Mouse (Mus musculus): ENCODE data around the gene Gmds. TPM values are rescaled to one million over a fixed set of nuclear protein-coding genes. Genes with fewer than 3 reads are reported as not detected.

Gene Gmds
- total RNA-seq (2014; rRNA removed) = 3.5 and 6.9 TPM in 2 replicates
- 3.2 and 3.3 TPM in 2 replicates for polyA plus RNA-seq (2012; rRNA removed)

DNA sequence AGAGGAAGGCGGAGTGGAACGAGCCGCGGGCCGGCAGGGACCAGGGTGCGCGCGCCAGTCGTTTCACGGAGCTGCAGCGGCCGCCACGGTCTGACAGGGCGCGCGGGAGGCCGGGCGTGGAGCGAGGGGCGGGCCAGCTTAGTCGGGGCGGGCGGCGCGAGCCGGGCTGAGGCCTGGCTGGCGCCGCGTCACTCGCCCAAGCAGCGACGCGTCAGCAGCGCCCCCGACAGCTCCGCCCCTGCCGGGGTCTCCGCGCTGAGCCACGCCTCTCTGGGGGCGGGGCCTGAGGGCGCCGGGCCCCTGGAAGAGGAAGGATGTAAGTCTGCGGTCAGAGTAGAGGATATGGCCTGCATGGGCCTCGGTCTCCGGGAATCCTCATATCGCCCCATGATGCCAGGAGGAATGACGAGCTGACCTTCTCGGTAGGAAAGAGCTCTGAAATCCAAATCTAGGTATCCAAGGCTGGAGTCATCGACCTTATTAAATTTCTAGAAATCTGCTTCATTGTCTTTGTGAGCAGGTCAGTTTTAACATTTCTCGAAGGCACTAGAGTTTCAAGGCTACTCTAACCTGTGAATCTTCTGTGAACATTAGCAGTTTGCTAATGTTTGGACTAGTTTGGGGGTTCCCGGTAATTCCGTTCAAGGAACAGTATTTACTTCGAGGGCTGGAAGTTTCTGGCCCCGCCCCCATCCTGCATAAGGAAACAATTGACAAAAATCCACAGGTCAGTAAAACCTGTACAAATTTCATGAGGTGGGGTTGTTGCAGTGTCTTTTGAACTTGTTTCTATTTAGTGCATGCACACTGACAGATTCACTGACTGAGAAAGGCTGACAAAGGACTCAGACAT, at the start of gene Gmds:
Gmds (minus strand) TSS at position 228 of the 853 bp plus-strand sequence.
- Histone ChIP-seq H3K4me3 (ENCODE audit: insufficient read depth, low read depth, low read length) (peak within 1 kb of the TSS; percentile 94), H3K4me1 (ENCODE audit: control insufficient read depth, insufficient read depth, low read length) (peaks cover 7% of the 10 kb centered on the region; the same call in 1 of the 2 replicates), H3K27ac (replicated peaks; ENCODE audit: insufficient read depth, low read depth, low read length) (peak within 1 kb of the TSS; percentile 3; the same call in 1 of the 2 replicates), H3K9ac (ENCODE audit: low read depth, low read length) (peak within 1 kb of the TSS; percentile 84), H3K27me3 (ENCODE audit: control insufficient read depth, insufficient read depth, low read length) (no peaks in the 10 kb centered on the region; the same call in 1 of the 2 replicates), H3K36me3 (ENCODE audit: control insufficient read depth, insufficient read depth, low read length) (no peaks in the 10 kb centered on the region), H3K79me2 (ENCODE audit: control insufficient read depth, insufficient read depth, low read length) (peaks cover 3% of the 10 kb centered on the region; the same call in 1 of the 2 replicates)
- WGBS = 2% methylated on average over 51 of the region's 55 CpGs
- TF ChIP-seq CTCF (IDR thresholded peaks at IDR 0.05; ENCODE audit: low read depth, low read length) (no peak), POLR2A (IDR thresholded peaks at IDR 0.05; ENCODE audit: extremely low read depth, insufficient read depth, low read length) (0 out of 2 replicates have a peak, but pooled peaks have one; percentile 43)
- DNase-seq (ENCODE audit: extremely low read depth, low read depth, low spot score) = peak; percentile 61

DNA sequence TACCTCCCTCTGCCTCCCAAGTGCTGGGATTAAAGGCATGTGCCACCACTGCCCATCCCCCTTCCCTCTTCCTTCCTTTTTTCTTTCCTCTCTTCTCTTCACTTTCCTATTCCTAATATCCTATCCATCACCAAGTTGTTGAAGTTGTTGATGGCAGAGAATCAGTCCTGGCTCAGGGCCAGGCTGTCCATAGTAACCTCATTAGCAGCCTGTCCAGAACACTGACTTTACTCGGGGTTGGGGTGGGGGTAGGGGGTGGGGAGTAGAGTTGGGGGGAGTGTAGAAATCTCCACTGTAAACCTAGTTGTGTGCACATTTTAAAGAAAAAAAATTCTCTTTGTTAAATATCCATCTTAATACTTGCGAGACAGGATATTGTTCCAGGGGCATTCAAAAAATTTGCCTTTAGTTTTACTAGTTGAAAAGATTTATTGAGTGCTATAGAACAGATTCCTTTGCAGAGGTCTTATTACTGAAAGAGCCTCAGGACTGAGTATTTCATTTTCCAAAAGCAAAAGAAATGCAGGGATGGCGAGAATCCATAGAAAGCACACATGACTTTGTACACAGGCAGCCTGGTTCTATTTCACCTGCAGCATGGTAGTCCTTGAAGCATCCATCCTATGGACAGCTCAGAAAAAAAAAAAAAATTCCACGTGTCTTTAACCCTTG, 47.0 kb upstream of the Gmds start:
- DNase-seq (ENCODE audit: extremely low read depth, low read depth, low spot score) = no peak
- Histone ChIP-seq H3K36me3 (ENCODE audit: control insufficient read depth, insufficient read depth, low read length) (no peaks in the 10 kb centered on the region), H3K4me3 (ENCODE audit: insufficient read depth, low read depth, low read length) (no peak overlapping the region), H3K4me1 (ENCODE audit: control insufficient read depth, insufficient read depth, low read length) (no peaks in the 10 kb centered on the region), H3K27ac (replicated peaks; ENCODE audit: insufficient read depth, low read depth, low read length) (no peak overlapping the region), H3K9ac (ENCODE audit: low read depth, low read length) (no peak overlapping the region), H3K79me2 (ENCODE audit: control insufficient read depth, insufficient read depth, low read length) (no peaks in the 10 kb centered on the region), H3K27me3 (ENCODE audit: control insufficient read depth, insufficient read depth, low read length) (no peaks in the 10 kb centered on the region)
- TF ChIP-seq CTCF (IDR thresholded peaks at IDR 0.05; ENCODE audit: low read depth, low read length) (no peak), POLR2A (IDR thresholded peaks at IDR 0.05; ENCODE audit: extremely low read depth, insufficient read depth, low read length) (no peak)
- WGBS = 78% methylated on average over 4 of the region's 4 CpGs

DNA sequence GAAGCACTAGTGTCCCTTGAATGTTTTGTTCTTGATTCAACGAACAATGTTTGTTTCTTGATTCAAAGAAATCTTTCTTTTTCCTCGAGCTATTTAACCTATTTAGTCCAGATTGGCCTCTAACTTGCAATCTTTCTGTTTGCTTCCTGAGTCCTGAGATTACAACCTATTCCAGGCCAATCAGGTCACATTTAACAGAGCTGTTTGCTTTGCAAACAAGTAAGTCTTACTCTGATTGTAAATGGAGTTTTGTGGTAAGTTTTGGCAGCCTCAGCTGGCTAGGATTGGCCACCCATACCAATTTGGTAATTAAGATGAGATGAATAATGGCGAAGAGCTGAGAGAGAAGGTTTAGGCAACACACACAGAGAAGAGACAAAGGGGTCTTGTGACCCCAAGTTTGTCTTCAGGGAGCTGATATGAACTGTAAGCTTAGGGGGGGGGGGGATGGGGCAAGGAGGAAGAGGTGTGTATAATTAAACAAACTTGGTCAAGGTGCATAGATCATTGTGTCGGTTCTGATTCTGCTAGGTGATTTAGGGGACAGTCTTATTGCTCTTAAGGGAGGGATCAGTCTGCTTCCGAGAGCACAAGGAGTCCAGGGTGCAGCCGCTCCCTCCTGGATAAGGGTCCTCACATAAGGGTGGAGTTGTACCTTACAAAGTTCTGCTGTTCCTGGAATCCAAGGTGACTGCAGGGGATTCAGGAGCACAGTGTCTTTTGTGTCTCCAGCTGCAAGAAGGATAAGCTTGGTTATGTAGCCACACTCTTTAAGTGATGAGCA, 43.9 kb upstream of the Gmds start:
- Histone ChIP-seq H3K27me3 (ENCODE audit: control insufficient read depth, insufficient read depth, low read length) (no peaks in the 10 kb centered on the region), H3K4me3 (ENCODE audit: insufficient read depth, low read depth, low read length) (no peak overlapping the region), H3K9ac (ENCODE audit: low read depth, low read length) (no peak overlapping the region), H3K36me3 (ENCODE audit: control insufficient read depth, insufficient read depth, low read length) (no peaks in the 10 kb centered on the region), H3K27ac (replicated peaks; ENCODE audit: insufficient read depth, low read depth, low read length) (no peak overlapping the region), H3K79me2 (ENCODE audit: control insufficient read depth, insufficient read depth, low read length) (no peaks in the 10 kb centered on the region), H3K4me1 (ENCODE audit: control insufficient read depth, insufficient read depth, low read length) (no peaks in the 10 kb centered on the region)
- peak; percentile 20 for DNase-seq (ENCODE audit: extremely low read depth, low read depth, low spot score)
- 45% methylated on average over 6 of the region's 6 CpGs for WGBS
- TF ChIP-seq CTCF (IDR thresholded peaks at IDR 0.05; ENCODE audit: low read depth, low read length) = no peak
- TF ChIP-seq POLR2A (IDR thresholded peaks at IDR 0.05; ENCODE audit: extremely low read depth, insufficient read depth, low read length) = no peak

DNA sequence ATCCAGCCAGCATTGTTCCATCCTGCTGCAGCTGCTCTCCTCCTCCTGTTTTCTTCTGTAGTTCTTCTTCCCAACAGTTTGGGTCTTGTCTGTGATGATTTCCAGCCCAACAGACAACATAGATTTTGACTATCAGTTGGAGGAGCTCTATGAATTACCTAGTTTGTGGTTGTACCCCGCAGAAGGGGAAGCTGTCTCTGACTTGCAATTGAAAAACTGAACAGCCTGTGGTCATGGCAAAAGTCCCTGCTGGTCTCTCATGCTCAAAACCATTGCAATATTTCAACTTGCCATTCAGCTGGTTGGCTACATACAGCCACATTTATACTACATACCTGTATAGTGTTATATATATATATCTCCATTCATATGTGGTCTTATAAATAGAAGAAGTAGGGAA, 40.1 kb upstream of the Gmds start:
- no peak overlapping the region for H3K27ac ChIP-seq (replicated peaks; ENCODE audit: insufficient read depth, low read depth, low read length)
- WGBS = 87% methylated on average over 1 of the region's 1 CpGs
- no peaks in the 10 kb centered on the region for H3K4me1 ChIP-seq (ENCODE audit: control insufficient read depth, insufficient read depth, low read length)
- no peaks in the 10 kb centered on the region for H3K79me2 ChIP-seq (ENCODE audit: control insufficient read depth, insufficient read depth, low read length)
- no peaks in the 10 kb centered on the region for H3K27me3 ChIP-seq (ENCODE audit: control insufficient read depth, insufficient read depth, low read length)
- no peaks in the 10 kb centered on the region for H3K36me3 ChIP-seq (ENCODE audit: control insufficient read depth, insufficient read depth, low read length)
- no peak overlapping the region for H3K9ac ChIP-seq (ENCODE audit: low read depth, low read length)
- H3K4me3 ChIP-seq (ENCODE audit: insufficient read depth, low read depth, low read length) = no peak overlapping the region
- TF ChIP-seq CTCF (IDR thresholded peaks at IDR 0.05; ENCODE audit: low read depth, low read length) (no peak), POLR2A (IDR thresholded peaks at IDR 0.05; ENCODE audit: extremely low read depth, insufficient read depth, low read length) (no peak)
- DNase-seq (ENCODE audit: extremely low read depth, low read depth, low spot score) = no peak

DNA sequence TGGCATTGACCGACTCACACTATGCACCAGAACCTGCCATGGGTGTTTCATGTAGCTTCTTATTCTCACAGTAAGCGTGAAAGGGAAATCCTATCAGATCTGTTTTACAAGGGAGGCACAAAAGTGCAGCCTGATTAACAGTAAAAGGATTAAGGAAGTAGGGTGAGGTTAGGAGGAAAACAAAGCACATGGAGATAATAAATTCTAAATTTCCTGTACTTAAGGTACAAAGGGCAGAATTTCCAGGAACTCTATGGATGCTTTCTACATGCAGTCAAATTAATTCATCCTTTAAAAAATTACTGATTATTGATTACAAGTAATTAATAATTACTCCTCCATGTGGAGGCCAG, 34.0 kb upstream of the Gmds start:
- H3K27ac ChIP-seq (replicated peaks; ENCODE audit: insufficient read depth, low read depth, low read length) = no peak overlapping the region
- no peak overlapping the region for H3K4me3 ChIP-seq (ENCODE audit: insufficient read depth, low read depth, low read length)
- H3K79me2 ChIP-seq (ENCODE audit: control insufficient read depth, insufficient read depth, low read length) = no peaks in the 10 kb centered on the region
- no peak overlapping the region for H3K9ac ChIP-seq (ENCODE audit: low read depth, low read length)
- H3K36me3 ChIP-seq (ENCODE audit: control insufficient read depth, insufficient read depth, low read length) = no peaks in the 10 kb centered on the region
- H3K4me1 ChIP-seq (ENCODE audit: control insufficient read depth, insufficient read depth, low read length) = no peaks in the 10 kb centered on the region
- no peaks in the 10 kb centered on the region for H3K27me3 ChIP-seq (ENCODE audit: control insufficient read depth, insufficient read depth, low read length)
- 85% methylated on average over 2 of the region's 2 CpGs for WGBS
- DNase-seq (ENCODE audit: extremely low read depth, low read depth, low spot score) = no peak
- no peak for TF ChIP-seq POLR2A (IDR thresholded peaks at IDR 0.05; ENCODE audit: extremely low read depth, insufficient read depth, low read length)
- no peak for TF ChIP-seq CTCF (IDR thresholded peaks at IDR 0.05; ENCODE audit: low read depth, low read length)
